Mouse (Mus musculus): ENCODE measurements around the gene Erg28.

Gene Erg28

GRCm38 (mm10) chr12:85779707-85780106, 44.6 kb downstream of the Erg28 start:
- POLR2A ChIA-PET = interaction anchor here in 3 of 4 experiments (0.7 to 1.7 kb wide), 6 partner anchors 9 to 34 kb away, joined by 3 to 6 read pairs (median 3); no protein-coding TSS in a partner anchor
- CTCF ChIA-PET = no interaction called here

- CTCF ChIA-PET = no interaction called here
- POLR2A ChIA-PET = interaction anchor here (0.6 to 1.7 kb wide), 8 partner anchors 8 to 909 kb away, joined by 3 to 6 read pairs (median 3); partner anchors contain the start of gene Flvcr2 (in 1 of the 4)
Observed at GRCm38 (mm10) chr12:85778962-85779361, 45.4 kb downstream of the Erg28 start.

GRCm38 (mm10) chr12:85771356-85771755, 53.0 kb downstream of the Erg28 start:
- POLR2A ChIA-PET = interaction anchor here in 2 of 4 experiments (0.6 to 3.0 kb wide), 4 partner anchors 13 to 519 kb away, joined by 3 to 14 read pairs (median 4); no protein-coding TSS in a partner anchor
- CTCF ChIA-PET = interaction anchor here in 1 of 4 experiments (1.0 to 1.3 kb wide), 2 partner anchors 42 to 47 kb away, joined by 3 to 5 read pairs; no protein-coding TSS in a partner anchor

- CTCF ChIA-PET = interaction anchor here in 1 of 4 experiments (0.6 kb wide), 2 partner anchors 51 kb away, joined by 4 read pairs; no protein-coding TSS in a partner anchor
- POLR2A ChIA-PET = interaction anchor here in 1 of 4 experiments (1.5 kb wide), 1 partner anchor 21 kb away, joined by 3 read pairs; the partner anchor contains the start of gene Flvcr2
Observed at GRCm38 (mm10) chr12:85767750-85768149, 56.6 kb downstream of the Erg28 start.

GRCm38 (mm10) chr12:85766287-85766686, 58.1 kb downstream of the Erg28 start:
- POLR2A ChIA-PET = interaction anchor here in 3 of 4 experiments (0.6 to 1.5 kb wide), 8 partner anchors 12 to 197 kb away, joined by 3 to 5 read pairs (median 3); partner anchors contain the start of gene Flvcr2 (in 1 of the 3)
- CTCF ChIA-PET = interaction anchor here in 2 of 4 experiments (0.6 to 0.7 kb wide), 2 partner anchors 58 to 1828 kb away, joined by 4 to 6 read pairs; partner anchors contain the start of genes Erg28 (in 1 of the 2) and Ttll5 (in 1 of the 2)
